Mouse (Mus musculus): ENCODE measurements at regions not wholly inside any gene's neighbourhood (a gene's known extent, or its start where the extent isn't known, plus 50 kb on each side); places are given as distances from the start of the nearest gene placed in this dataset.

DNA sequence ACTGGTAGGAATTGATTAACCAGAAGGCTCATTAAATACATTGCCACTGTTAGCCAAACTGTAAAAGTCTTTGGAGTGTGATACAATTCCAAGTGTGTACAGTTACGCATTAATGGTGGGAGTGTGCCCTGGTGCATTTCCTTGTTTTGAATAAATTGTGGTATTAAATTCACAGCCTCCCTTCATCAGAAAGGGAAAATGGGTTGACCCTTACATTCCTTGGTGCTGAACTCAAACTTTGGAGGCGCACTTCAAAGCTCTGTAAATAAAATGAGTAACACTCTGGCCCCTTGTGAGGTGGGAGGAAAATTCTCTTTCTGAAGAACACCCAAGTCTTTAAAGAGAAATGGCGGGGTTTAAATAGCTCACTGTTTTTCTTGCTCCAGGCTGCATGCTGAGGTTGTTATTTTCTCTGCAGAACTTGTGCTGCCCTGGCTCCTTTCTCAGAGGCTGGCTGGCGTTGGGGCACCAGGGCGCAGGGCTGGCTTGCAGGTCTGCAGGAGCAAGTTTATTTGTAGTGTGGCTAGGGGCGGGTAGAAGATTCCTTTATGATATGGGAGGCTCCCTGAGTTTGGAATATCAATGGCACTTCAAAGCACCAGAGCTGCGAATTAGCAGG lies 266.7 kb downstream of the Gpat3 start:
- DNase-seq: no peak

DNA sequence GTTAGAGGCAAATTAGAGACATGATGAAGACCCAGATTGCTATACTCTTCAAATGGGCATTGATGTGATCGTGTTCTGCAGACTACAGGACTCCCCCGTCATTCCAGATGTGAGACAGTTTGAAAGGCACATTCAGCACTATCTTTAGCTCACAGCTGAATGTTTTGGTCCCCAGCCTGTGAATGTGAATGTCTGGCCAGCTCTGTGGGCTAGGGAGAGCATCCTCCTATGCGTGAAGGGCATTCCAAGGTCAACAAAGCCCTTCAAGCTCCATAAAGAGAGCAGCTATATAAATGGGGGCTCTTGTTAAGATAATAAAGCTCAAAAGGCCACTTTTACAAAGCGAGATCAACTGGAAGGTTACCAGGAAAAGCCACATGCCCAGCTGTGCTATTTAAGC lies 266.1 kb downstream of the Gpat3 start:
- DNase-seq: no peak

DNA sequence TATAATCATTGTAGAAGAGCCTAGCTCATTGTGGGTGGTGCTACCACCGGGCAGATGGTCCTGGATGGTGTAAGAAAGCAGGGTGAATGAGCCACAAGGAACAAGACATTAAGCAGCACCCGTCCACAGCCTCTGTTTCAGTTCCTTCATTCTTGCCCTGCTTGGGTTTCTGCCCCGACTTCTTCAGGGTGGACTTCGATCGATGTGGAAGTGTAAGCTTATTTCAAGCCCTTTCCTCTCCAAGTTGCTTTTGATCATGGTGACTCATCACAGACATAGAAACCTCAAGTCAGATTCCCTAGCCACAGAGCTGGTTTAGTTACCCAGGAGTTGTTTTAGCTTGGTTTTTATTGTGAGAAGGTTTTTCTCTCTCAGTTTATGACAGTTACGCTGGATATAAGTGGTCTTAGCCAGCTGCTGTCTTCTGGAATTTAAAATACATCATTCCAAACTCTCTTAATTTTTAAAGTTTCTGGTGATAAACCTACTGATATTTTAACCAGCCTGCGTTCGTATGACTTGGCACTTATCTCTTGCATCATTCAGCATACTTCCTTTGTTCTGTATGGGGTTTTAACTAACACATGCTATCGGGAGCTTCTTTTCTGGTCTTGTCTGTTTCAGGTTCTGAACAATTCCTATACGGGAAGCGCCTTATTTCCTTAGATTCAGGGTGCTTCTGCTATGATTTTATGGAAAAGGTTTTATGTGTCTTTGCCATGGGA lies 255.6 kb downstream of the Gpat3 start:
- DNase-seq: no peak

DNA sequence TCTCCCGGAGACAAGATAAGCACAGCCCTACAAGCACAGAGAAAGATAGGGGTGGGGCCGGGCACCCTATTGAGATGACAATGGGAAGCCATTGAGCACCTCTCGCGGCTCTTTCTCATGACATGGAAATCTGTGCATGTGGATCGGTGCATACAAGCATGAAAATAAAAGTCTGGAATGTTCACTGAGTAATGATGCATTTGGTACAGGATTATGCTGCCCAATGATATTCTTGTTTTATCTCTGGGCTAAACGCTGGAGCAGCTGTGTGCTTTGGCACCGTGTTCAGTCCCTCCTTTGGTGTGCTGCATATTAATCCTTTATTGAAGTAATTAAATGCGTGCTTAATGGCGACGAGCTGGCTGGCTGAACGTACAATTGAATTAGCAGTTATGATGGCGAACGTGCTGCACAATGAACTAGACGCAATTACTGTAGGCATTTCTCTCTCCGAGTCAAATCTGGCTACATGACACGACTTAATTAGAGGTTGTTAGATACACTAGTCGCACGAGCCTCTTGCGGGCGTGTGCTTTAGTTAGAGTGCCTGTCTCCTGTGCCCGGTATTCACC lies 245.6 kb downstream of the Gpat3 start:
- DNase-seq: no peak

DNA sequence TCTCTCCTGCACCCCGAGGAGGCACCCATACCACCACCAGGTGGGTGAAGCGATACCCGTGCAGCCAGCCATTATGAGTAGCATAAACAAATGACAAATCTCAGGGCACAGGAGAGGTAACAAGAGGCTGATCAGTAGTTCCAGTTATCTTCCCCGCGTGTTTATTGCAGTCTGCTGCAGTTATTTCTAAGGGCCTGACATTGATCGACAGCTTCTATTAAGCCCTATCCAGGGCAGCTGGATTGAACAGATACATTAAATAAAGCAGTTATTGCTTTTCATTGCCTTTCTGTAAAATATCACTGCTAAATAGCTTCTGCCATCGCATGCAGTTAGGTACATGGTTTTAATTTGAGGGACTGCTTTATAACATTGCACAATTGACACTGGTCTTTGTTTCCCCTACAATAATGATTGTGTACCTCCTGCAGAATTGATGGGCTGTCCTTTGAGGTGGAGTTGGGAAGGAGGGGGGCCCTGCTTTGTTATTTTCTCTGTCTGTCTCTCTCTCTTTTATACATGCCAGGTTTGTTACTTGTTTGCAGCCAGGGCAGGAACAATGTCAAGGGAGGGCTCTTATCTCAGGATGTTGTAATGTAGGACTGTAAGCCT lies 245.0 kb downstream of the Gpat3 start:
- DNase-seq: no peak

DNA sequence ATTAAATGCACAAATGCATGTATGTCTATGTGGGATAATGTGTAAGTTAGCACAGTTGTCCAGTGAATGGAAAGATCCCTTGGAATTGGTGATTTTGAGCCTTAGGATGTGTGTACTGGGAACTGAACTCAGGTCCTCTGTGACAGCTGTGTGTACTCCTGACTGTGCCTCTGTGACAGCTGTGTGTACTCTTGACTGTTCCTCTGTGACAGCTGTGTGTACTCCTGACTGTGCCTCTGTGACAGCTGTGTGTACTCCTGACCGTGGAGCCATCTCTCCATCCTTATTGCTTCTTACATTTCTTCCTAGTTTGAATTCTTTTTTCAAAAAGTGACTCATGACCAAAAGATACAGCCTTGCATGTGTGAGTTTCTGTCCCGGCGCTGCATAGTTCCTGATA lies 239.7 kb downstream of the Gpat3 start:
- no peak for DNase-seq

DNA sequence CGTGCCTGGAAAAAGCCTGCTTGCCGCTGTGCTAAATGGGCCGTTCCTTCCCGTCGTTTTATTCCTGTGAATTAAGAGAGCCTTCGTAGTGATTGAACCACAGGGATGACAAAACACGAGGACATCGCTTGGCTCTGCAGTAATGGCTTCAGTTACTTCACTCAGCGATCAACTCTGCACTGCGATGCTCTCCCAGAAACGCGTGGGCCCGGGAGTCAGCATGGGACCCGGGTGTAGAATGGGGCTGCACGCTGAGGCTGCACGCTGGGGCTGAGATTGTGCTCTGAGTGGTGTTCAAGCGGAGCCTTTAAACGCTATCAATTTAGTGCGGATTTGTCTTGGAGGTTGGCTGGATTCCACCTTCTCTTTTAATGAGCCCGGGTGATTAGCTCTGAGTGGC lies 237.1 kb downstream of the Gpat3 start:
- DNase-seq: no peak

DNA sequence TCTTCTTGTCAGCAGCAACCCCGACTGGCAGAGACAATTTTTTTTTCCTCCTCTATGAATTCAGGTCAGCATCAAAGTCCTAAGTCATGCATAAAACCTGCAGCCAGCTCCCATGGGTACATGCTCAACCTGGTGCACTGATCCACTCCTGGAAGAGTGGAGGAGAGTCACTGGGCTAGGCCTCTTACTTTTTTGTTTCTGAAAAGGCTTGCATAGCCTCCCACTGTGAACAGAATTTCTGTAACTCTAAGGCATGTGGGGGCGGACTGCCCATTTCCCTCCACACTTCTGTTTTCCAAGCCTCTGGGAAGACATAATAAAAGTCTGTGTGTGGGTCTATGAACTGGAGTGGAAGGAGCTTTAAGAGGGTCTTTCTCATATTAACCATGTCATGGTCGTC lies 218.8 kb downstream of the Gpat3 start:
- no peak for DNase-seq

DNA sequence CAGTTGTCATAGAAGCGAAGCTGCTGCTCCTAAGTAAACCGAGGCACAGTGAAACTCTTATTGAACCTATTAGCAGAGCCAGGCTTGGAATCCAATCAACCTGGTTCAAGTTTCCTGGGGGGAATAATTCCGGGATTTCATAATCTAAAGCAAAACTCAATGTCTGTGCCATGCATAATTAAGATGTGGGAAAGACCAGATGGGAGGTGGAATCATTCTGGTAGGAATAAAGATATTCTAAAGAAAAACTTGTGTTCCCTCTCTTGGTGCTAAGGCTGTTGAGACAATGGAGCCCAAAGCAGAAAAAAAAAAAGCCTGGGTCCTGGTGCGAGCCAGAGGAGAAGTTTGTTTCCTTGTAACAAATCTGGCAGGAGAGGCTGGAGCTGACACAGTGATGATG lies 217.7 kb downstream of the Gpat3 start:
- DNase-seq: no peak

DNA sequence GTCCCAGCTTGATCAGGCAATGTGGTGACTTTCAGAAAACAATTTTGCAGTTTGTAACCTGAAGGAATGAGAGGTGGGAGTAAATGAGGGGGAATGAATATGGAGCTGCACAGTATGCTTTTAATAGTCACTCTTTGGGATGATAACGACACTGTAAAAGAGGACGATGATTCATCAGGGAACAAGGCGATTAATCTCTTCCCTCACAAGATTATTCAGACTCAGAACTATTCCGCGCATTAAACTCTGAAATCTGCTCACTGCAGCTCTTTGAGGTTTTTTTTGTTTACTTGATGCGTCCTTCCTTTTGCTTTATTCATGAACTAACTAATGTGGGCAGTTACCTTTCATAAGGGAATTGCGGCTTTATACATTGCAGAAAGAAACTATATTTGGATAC lies 206.1 kb downstream of the Gpat3 start:
- no peak for DNase-seq

DNA sequence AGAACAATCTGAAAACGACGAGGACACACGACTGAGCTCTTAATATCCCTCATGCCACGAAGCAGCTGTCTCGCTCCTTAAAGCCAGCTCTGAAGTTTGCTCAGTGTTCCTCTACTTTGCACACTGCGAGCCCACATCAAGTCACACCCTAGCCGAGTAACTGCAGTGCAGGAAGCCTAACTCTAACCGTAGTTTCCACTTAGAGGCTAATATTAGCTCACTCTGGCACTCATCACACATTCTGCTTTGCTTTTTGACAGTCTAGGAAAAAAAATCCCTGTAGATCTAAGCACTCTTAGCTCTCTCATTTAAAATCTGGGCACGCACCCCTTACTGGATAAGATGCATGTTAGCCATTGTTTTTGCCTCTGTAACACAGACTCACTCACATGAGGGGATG lies 195.0 kb downstream of the Gpat3 start:
- DNase-seq: no peak

DNA sequence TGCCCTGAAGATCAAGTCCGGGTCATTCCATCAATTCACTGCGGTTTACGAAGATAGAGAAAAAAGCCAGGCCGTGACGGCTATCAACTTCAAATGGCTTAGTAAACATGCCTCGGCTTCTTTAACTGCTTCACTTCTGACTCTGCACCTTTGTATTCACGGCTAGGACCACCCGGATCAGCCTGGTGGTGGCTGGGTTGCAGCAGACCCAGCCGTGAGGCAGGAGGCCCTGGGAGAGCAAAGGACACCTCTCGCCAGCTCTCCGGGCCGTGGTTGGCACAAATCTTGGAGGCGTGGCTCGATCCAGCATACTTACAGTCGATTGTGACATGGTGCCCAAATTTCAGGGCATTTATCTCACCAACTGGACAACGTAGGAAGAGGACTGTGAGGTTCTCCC lies 187.5 kb downstream of the Gpat3 start:
- no peak for DNase-seq

DNA sequence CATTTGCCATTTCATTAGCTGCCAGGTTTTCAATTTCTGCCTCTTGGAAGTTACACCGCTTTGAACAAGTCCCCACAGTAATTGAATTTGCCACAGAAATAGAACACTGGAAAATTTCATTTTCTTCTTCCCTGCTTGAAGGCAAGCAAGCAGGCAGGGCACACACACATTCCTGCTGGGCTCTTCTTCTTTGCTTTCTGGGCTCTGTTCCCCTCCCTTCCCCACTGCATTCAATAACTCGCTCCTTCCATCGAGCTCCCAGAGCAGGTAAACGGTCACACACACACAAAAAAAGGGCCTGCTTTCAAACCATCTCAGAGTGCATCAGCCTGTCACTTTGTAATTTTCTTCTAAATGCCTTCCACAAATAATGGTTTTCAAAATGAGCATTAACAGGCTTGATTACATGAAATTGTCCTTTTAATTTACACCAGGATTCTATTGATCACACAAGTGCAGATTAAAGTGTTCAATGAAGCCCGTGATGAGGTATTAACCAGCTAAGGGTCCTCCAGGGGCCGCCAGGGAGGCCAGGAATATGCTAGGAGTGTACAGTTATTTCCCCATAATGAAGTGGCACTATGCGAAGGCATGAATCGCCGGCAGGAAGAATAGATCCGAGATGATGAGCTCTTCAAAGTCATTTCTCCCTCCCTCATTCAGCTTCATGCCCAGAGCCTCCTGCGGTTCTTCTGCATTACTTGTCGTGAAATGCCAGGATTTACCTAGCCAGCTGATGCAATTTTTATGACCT lies 186.8 kb downstream of the Gpat3 start:
- DNase-seq: no peak

DNA sequence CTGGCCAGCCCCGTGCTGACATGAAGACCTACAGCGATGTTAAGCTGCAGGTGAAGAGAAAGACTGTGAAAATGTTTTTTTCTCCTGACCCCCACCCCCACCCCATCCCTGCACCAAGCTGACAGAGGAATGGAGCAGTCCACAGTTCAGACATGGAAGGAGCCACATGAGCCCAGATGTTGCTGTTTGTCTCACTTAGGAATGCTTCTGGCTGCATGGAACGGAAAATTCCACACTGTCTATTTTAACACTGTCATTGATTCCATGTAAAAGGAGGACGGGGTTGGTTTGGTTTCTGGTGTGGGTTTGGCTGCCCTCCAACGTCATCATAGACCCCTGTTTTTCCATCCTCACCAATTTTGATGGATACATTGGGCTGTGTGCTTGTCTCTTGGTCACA lies 179.3 kb downstream of the Gpat3 start:
- no peak for DNase-seq

DNA sequence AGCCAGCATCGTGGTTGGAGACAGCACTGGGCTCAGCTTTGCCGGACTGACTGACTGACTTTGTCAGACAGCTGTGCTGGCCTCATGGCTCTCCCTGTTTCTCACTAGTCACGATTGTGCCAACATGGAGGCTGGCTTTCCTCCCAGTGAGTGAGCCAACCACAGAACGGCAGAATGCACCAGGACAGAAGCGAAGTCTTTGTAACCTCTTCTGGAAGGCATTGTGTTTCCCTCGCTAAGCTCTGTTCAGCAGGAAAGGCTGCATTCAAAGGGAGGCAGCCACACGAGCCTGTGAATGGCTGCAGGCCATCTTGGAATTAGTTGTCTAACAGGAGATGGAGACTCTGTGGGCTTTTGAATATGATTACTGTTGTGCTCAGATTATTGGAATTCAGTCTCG lies 178.3 kb downstream of the Gpat3 start:
- DNase-seq: no peak

DNA sequence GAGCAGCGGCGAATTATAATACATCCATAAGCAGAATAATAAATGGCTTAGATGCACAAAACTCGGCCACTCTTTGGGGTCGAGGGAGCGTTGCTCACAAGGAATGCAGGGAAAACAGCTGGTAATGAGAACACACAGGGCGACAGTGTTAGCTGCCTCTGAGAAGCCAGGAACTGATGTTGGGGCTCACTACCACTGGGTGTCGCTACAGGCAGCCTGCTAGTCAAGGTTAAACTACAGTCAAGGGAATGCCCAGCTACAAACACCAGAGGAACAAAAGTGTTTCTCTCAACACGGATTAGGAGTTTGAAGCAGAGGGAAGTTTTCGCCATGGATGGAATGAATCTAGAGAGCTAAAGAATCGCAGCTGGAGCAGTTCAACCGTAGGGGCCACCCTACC lies 175.3 kb downstream of the Gpat3 start:
- DNase-seq: peak; percentile 13

DNA sequence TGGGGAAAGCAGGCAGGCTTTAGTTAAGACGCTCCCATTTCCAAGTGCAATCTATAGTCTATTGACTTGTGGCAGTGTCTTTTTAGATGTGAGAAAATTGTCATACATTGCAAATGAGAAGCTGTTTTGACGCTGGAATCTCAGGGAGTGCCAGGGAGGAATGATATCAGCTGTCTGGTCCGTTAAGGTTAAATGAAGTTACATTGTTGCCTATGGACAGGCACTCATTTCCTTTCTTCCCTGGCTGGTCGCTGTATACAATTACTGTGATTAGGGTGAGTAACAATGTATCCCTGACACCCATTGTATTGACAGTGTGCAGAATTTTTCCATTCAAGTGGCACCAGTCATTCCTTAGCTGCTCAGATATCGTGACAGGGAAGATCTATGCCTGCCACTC lies 168.3 kb downstream of the Gpat3 start:
- DNase-seq: no peak

DNA sequence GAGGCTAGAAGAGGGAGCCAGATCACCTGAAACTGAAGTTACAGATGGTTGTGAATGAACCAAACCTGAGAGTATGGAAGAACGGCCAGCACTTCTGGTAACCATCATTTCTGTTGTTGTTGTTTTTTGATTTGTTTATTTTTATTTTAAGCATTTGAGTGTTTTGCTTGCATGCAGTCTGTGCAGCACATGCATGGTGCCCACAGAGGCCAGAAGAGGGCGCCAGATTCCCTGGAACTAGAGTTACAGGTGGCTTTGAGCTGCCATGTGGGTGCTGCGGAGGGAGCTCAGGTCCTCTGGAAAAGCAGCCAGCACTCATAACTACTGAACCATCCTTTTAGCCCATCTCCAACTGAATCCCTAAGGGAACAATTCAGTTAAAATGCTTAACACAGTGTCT lies 159.7 kb downstream of the Gpat3 start:
- DNase-seq: peak; percentile 6

DNA sequence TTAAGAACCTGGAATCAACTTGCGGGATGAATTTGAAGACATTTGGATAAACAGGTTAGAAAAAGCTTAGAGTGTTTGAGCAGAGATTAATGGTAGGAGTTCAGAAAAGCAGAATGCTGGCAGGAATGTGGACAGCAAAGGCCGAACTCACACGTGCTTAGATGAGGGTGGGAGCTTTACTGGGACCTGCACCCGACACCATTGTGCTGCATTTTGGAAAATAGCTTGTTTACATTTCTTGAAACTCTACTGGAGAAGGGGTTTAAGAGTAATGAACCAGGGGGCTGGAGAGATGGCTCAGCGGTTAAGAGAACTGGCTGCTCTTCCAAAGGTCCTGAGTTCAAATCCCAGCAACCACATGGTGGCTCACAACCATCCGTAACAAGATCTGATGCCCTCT lies 154.9 kb downstream of the Gpat3 start:
- DNase-seq: no peak

DNA sequence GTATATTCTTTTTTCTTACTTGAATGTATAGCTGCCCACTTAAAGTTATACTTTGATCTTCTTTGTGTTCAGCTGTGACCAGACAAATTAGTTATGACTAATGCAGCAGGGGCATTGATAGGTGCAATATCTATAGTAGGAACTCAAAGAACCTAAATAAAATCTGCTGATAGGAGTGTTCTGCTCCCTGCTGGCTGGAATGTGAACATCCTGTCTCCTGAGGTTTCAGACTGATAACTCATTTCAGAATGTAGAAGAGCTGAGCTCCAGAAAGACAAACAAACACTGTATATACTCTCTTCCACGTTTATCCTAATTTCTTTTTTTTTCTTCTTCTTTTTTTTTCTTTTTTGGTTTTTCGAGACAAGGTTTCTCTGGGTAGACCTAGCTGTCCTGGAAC lies 146.9 kb downstream of the Gpat3 start:
- no peak for DNase-seq

DNA sequence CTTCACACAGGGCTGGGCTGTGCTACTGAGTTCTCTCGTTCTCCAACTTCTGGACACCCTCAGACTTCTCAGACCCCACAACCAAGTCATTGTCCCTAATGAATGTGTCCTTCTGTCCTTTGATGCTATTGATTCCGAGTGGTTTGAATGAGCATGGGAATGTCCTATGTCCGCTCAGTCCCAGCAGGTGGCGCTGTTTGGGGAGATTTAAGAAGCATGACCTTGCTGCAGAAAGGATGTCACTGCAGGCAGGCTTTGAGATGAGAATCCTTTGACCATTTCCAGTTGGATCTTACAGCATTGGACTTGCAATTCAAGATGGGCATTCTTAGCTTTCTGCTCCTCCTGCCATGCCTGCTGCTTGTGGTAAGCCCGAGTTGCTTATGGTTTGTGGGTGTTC lies 146.1 kb downstream of the Gpat3 start:
- DNase-seq: peak; percentile 23

DNA sequence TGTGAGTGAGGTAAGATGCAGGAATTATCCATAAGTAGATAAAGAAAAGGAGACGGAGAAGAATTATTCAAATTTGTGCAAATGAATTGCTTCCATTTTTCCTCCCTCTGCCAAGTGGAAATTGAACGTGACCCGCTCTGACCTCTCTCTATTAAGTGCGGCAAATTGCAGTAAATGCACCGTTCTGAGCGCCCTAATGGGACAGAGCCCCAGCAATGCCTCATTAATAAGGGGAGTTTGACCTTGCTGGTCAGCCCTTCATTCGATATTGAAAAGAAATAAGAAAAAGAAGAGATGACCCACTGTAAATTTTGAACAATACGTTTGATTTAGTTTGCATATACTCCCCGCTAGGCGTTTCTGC lies 137.0 kb downstream of the Gpat3 start:
- DNase-seq: no peak

DNA sequence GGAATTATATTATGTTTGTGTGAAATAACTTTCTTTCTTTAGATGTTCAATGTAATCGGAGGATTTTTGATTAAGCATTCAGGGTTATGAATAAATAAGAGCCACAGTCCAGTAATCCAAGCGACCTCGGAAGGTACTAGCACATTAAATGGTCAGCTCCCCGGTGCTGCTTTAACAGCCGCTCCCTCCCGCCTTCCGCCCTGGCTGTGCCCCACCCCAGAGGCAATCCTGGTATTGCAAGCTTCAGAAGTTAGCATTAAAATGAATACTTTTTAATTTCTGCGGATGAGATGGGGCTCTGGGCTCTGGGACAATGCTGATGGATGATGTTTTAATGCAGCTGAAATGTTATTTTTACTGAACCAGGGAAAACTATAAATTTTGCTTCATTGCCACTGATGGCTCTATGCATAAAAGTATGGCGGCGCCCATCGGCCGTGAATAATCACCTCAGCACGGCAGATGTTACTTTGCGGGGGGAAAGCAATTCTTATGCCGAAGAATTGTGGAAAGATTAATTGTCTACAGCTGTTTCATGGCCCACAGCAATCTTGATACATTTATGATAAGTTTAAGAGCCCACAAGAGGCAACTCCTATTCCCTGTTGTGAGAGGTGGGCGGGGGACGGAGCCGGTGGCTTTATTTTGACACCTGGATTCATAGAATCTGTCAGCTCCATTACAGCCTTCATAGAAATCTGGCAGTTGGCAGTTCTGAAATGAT lies 136.5 kb downstream of the Gpat3 start:
- no peak for DNase-seq

Measured in thymus, postnatal 14 days (tissue).